Mouse (Mus musculus): ENCODE measurements around the gene Gm9507.
"Not testable (repeated sequence)": the region's sequence is repeated elsewhere in the genome, so short reads cannot be mapped to it uniquely, and the experiment has no call there.

DNA sequence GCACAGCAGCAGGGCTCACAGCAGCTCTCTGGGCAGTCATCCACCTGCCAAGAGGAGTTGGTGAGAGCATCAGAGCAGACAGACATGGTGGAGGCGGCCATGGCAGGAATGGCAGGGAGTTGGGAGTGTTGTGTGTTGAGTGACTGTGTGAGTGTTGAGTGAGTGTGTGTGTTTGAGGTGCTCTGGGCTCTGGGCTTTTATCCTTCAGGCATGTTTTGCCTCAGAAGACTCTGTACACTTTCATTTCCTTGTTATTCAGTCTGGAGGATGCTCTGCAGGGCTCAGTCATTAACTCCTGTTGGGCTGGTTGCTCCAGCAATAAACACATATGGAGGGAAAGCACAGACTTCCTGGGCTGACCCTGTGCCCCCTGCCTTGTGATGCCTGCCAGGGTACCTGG, 40.4 kb downstream of the Gm9507 start, which contains the start of gene Gm3238:
- TF ChIP-seq POLR2A (IDR thresholded peaks at IDR 0.05; ENCODE audit: borderline replicate concordance, control insufficient read depth, low read depth, low read length); CTCF (IDR thresholded peaks at IDR 0.05; ENCODE audit: control insufficient read depth, insufficient read depth, low read length): not testable (repeated sequence)

Measured in bone marrow, adult 2 months (tissue).